Mouse (Mus musculus) E14TG2a.4 (cell line): ENCODE data around the gene Ccdc7b.

Experiments used
- CTCF ChIP-seq: conservative IDR thresholded peaks from 2 replicates; pipeline ENCODE4 v1.5.1; 2014; ENCODE audit warnings: low read length
- NANOG ChIP-seq: IDR thresholded peaks from 2 replicates; pipeline ENCODE4 v1.6.1; 2014; ENCODE audit warnings: borderline replicate concordance, low read length, mixed read lengths

DNA sequence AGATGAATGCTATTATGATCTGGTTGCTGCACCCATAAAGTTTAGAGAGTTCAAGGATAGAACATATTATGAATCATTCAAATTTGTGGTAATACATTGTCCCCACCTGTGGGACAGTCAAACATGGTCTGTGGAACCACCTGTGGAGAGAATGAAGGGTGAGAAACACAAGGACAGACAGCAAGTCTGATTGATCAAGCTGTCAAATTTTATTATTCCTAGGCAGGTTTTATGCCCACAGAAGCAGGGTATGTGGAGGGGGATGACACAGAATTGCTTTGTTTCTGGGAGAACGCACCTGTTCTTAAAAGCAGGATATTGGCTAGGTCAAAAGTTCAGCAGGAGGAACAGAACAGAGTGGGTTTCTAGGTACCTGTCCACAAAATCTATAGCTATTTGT is 64.6 kb downstream of the Ccdc7b start, which contains the start of gene Gm10999:
- no peak for TF ChIP-seq CTCF
- TF ChIP-seq NANOG: no peak
